Mouse (Mus musculus): Measurements from ENCODE around the gene Nutf2-ps1. TPM values are rescaled to one million over a fixed set of nuclear protein-coding genes. Genes with fewer than 3 reads are reported as not detected.

The Nutf2-ps1 gene
- polyA plus RNA-seq, 1 experiment from 2014 or later = 274 TPM

DNA sequence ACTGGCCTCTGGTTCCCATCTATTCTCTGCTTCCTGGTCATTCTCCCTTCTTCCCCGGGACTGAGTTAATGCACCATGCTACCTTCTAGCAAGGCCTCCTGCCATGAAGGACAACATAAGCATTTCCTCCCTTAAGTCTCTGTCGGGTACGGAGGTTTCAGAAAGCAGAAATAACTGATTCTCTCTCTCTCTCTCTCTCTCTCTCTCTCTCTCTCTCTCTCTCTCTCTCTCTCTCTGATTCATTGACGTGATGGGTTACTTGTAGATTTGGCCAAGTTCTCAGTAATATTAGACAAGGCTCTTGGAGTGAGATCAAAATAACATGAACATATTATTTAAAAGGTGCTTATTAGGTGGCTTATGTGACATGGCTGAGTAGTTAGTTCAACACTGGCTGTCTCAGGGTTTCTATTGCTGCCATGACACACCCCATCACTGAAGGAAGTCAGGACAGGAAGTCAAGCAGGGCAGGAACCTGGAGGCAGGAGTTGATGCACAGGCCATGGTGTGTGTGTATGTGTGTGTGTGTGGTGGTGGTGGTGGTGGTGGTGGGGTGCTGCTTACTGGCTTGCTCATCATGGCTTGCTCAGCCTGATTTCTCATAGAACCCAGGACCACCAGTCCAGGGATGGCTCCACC is 43.8 kb downstream of the Nutf2-ps1 start:
- no peak overlapping the region for H3K4me3 ChIP-seq
- H3K36me3 ChIP-seq = no peaks in the 10 kb centered on the region
- no peak overlapping the region for H3K4me2 ChIP-seq (replicated peaks)
- H3K27me3 ChIP-seq = no peaks in the 10 kb centered on the region
- H3K9ac ChIP-seq (replicated peaks) = no peak overlapping the region
- H3K27ac ChIP-seq (replicated peaks) = no peak overlapping the region
- no peaks in the 10 kb centered on the region for H3K9me3 ChIP-seq
- ATAC-seq (replicated peaks) = no peak
- WGBS = 80% methylated on average over 4 of the region's 4 CpGs
- H3K4me1 ChIP-seq = no peaks in the 10 kb centered on the region

DNA sequence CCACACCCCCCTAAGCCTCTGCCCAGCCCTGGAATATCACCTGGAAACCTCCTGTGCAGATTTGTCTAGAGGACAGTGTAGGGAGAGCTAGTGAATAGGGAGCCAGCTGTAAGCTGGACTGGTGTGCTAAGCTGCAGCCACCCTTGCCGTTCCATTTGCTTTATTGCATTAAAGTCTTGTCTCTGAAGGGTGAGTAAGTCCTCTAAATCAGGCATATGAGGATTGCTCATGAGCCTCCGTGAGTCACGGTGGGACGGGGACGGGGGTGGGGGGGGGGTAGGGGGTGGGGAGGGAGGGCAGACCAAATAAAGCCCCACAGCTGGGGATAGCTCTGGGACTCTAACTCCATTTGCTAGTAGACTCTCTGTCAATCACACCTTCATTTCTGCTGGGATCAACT is 45.3 kb downstream of the Nutf2-ps1 start:
- Histone ChIP-seq H3K4me1 (no peaks in the 10 kb centered on the region), H3K27me3 (no peaks in the 10 kb centered on the region), H3K27ac (replicated peaks) (no peak overlapping the region), H3K9ac (replicated peaks) (no peak overlapping the region), H3K9me3 (no peaks in the 10 kb centered on the region), H3K4me3 (no peak overlapping the region), H3K4me2 (replicated peaks) (no peak overlapping the region), H3K36me3 (no peaks in the 10 kb centered on the region)
- 62% methylated on average over 5 of the region's 5 CpGs for WGBS
- ATAC-seq (replicated peaks) = no peak

GRCm38 (mm10) chr19:53539296-53539695 is 49.6 kb downstream of the Nutf2-ps1 start:
- no peak overlapping the region for H3K4me3 ChIP-seq
- H3K27ac ChIP-seq (replicated peaks) = no peak overlapping the region
- H3K27me3 ChIP-seq = no peaks in the 10 kb centered on the region
- H3K36me3 ChIP-seq = no peaks in the 10 kb centered on the region
- no peak overlapping the region for H3K4me2 ChIP-seq (replicated peaks)
- 85% methylated on average over 3 of the region's 3 CpGs for WGBS
- no peaks in the 10 kb centered on the region for H3K9me3 ChIP-seq
- H3K9ac ChIP-seq (replicated peaks) = no peak overlapping the region
- no peak for ATAC-seq (replicated peaks)
- no peaks in the 10 kb centered on the region for H3K4me1 ChIP-seq

GRCm38 (mm10) chr19:53538796-53539195 is 50.1 kb downstream of the Nutf2-ps1 start:
- no peak for ATAC-seq (replicated peaks)
- no peaks in the 10 kb centered on the region for H3K27me3 ChIP-seq
- no peaks in the 10 kb centered on the region for H3K4me1 ChIP-seq
- H3K9ac ChIP-seq (replicated peaks) = no peak overlapping the region
- H3K36me3 ChIP-seq = no peaks in the 10 kb centered on the region
- H3K4me2 ChIP-seq (replicated peaks) = no peak overlapping the region
- no peak overlapping the region for H3K4me3 ChIP-seq
- no peak overlapping the region for H3K27ac ChIP-seq (replicated peaks)
- H3K9me3 ChIP-seq = no peaks in the 10 kb centered on the region
- WGBS = 66% methylated on average over 5 of the region's 5 CpGs

Other genes starting within 250 kb of the Nutf2-ps1 start
- gene Gm10197, start 217.3 kb downstream of the Nutf2-ps1 start, polyA plus RNA-seq (2015; fragmentation: Nextera tagmentation; extraction: Ambion mirVana) = not detected in 2 replicates
- gene Smndc1, start 198.5 kb downstream of the Nutf2-ps1 start, polyA plus RNA-seq (2015; fragmentation: Nextera tagmentation; extraction: Ambion mirVana) = 41.0 and 42.3 TPM in 2 replicates
- 2.9 TPM in 2 replicates for gene Dusp5, start 60.0 kb downstream of the Nutf2-ps1 start, polyA plus RNA-seq (2015; fragmentation: Nextera tagmentation; extraction: Ambion mirVana)
- 72.4 and 73.3 TPM in 2 replicates for gene Smc3, start 11.3 kb upstream of the Nutf2-ps1 start, polyA plus RNA-seq (2015; fragmentation: Nextera tagmentation; extraction: Ambion mirVana)
- 4.9 and 6.1 TPM in 2 replicates for gene Rbm20, start 88.2 kb upstream of the Nutf2-ps1 start, polyA plus RNA-seq (2015; fragmentation: Nextera tagmentation; extraction: Ambion mirVana)